Mouse (Mus musculus) left cerebral cortex, adult 2 months (tissue): ENCODE results near the gene Crocc. TPM values are rescaled to one million over a fixed set of nuclear protein-coding genes. Genes with fewer than 3 reads are reported as not detected.

Experiments
- DNase-seq, 2 experiments: peaks; one replicate each; pipeline ENCODE4 v3.0.0; 2021 to 2022; ENCODE audit warnings: low spot score in 2 of 2, mixed read lengths in 1 of 2; ENCODE audit errors: extremely low spot score in 1 of 2
- H3K27ac ChIP-seq: fragments of 200-600 bp; 2 replicates; pipeline ENCODE4 v1.8.1; 2022
- H3K4me3 ChIP-seq: fragments of 200-600 bp; 2 replicates; pipeline ENCODE4 v1.8.1; 2022
- CTCF ChIP-seq: fragments of 200-600 bp; IDR thresholded peaks from 2 replicates; pipeline ENCODE4 v1.8.1; 2022; ENCODE audit warnings: antibody characterized with exemption, mild to moderate bottlenecking, moderate library complexity
- intact Hi-C: fragments of 180-260 bp; cut with DNase I; formaldehyde crosslinking; loops from one replicate; pipeline ENCODE4 v1.15.1; 2025
- total RNA-seq, 2 experiments: library from RNA; stranded (reverse); gene quantifications; 2 replicates each; pipeline ENCODE4 v1.2.3; 2021

Crocc gene
- total RNA-seq, 2 experiments from 2014 or later, result 68.1 to 71.3 TPM

DNA sequence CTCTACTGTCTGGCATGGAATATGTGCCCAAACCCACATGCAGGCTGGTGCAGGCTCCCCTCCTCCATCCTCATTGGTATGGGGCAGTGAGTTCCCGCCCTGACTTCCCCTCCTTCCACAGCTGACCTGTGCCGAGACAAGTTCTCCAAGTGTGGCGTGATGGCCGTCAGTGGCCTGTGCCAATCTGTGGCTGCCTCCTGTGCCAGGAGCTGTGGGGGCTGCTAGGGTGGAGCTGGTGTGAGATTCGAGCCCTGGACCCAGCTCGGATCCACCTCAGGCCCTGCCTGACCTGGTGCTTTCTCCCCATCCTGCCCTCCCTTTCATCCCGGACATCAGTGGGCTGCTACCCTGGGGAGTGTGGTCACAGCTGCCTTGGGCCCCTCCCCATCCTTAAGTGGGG, 45.0 kb downstream of the Crocc start:
- intact Hi-C loops, result no loop called here

DNA sequence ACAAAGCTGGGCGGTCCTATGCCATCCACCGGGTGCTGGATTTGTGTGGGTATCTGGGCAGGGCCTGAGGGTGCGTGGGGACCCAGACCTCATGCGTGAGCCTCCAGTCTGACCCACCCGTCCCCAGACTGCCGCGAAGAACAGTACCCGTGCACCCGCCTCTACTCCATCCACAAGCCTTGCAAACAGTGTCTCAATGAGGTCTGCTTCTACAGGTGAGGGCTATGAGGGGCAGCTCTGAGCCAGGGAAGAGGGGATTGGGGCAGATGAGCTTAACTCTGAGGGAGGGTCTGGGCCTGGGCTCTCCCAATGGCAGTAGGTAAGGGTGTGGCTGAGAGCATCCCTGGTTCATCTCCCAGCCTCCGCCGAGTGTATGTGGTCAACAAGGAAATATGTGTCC, 45.5 kb downstream of the Crocc start:
- DNase-seq, result no peak
- no peak for TF ChIP-seq CTCF
- intact Hi-C loops, result no loop called here
- Histone ChIP-seq H3K27ac (no peak overlapping the region; the same call in 1 of the 2 replicates), H3K4me3 (no peak overlapping the region)

More for the DNA sequence above, 45.0 kb downstream of the Crocc start:
- Histone ChIP-seq H3K4me3 (no peak overlapping the region), H3K27ac (no peak overlapping the region; the same call in 1 of the 2 replicates)
- DNase-seq, result no peak
- TF ChIP-seq CTCF, result no peak

DNA sequence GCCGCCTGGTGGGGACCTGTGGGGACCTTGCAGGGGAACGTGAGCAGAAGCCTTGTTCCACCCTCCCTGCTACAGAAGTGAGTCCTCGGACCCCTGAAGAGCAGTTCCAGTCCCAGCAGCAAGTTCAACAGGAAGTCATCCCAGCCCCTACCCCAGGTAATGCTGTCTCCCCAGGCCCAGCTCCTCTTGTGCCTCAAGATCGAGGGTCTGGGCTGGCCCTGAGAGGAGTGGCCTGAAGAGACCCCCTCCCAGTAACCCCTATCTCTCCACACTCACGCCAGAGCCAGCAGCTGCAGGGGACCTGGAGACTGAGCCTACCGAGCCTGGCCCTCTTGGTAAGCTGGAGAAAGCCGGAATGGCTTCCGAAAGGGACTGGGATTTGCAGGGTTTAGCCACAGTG, 46.2 kb downstream of the Crocc start:
- Histone ChIP-seq H3K27ac (no peak overlapping the region), H3K4me3 (no peak overlapping the region)
- intact Hi-C loops, result no loop called here
- DNase-seq, result no peak
- no peak for TF ChIP-seq CTCF

DNA sequence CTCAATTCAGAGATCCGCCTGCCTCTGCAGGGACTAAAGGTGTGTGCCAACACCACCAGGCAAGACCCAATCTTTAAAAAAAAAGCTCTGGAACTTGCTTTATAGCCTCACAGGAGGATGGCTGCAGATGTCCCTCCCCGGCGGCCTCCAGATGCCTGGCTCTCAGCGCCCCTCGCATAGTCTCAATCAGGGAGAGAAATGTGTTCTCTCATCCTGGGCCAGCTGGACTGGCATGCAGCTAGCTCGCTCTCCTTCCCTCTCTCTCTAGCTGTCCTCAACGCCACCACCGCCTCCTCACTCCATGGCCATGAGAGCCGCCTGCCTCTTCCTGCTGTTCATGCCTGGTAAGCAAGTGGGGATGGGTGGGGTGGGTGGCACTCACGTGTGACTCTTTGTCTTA, 47.8 kb downstream of the Crocc start:
- no peak overlapping the region for H3K4me3 ChIP-seq
- no peak for DNase-seq
- H3K27ac ChIP-seq, result peak overlapping the region; percentile 70

DNA sequence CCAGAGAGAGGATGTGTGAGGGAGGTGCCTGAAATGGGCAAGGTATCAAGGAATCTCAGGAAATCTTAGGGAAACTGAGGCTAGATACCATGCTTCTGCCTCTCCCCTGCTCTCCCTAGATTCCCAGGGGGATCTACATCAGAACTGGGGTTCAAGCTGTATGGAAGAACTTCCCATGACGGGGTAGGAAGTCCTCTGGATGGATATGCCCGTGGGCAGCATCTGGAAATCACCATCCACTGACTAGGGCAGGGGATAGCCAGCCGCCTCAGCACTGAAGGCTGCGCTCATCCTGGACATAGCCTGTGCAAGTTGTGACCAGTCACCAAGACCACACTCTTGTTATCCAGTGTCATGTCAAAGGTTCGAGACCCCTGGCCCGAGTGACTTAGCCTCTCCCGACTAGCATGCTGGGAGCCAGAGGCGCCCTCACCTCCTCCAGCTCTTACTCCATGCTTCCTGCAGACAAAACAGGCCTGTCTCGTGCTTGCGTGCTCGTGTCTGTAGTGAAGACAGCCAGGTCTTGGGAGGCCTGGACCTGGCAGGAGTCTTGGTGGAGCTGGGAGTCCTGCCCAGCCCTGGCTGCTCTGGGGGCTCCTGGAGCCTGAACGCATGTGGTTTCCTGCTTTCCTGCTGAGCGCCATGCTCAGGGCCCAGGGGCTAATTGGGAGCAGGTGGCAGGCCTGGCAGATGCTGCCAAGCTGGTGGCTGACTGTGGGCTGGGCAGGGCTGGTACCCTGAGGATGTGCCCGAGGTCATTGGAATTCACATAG, 48.6 kb downstream of the Crocc start:
- TF ChIP-seq CTCF, result no peak
- intact Hi-C loops, result no loop called here
- H3K27ac ChIP-seq, result peak overlapping the region; percentile 70
- no peak overlapping the region; the same call in 1 of the 2 replicates for H3K4me3 ChIP-seq
- DNase-seq, result no peak

More for the DNA sequence above, 47.8 kb downstream of the Crocc start:
- TF ChIP-seq CTCF, result no peak
- intact Hi-C loops, result no loop called here

DNA sequence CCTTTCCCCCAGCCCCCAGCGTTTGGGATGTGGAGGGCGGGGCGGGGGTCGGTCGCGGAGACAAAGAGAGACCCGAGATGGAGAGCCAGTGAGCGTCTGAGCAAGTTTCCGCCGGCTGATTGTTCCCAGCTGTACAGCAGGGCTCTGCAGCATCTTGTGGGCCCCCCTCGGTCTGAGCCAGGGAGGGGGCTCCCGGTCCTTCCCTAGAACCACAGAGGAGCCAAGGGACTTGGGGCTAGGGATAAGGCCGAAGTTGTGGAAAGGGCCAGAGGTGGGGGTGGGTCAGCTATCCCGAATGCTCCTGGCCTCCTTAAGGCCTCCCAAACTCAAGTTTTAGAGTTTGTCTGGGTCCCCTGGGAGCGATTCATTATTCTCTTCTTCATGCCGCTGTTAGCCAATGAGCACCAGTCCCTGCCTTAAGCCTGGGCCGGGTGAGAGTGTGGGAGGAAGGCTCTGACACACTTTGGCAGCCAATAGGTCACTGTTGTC, 49.4 kb downstream of the Crocc start:
- no peak for TF ChIP-seq CTCF
- Histone ChIP-seq H3K4me3 (peak overlapping the region; percentile 53), H3K27ac (peak overlapping the region; percentile 64)
- intact Hi-C loops, result no loop called here
- DNase-seq, result no peak

DNA sequence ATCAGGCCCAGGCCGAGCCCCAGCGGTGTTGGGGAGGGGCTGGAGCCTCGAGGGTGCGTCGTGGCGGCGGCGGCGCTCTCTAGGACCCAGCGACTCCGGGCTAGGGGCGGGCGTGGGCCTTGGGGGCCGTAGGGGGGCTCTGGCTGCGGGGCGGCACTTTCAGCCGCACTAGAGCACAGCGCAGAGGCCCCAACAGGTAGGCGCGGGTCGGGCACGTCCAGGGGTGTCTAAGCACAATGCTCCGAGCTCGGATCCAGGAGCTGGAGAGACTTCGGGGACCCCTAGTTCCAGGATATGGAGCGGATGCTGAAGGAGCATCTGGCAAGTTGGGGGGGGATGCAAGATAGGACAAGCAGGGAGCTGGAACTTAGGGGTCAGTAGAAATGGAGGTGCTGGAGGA, 49.8 kb downstream of the Crocc start:
- no peak for DNase-seq
- Histone ChIP-seq H3K4me3 (peak overlapping the region; percentile 53), H3K27ac (peak overlapping the region; percentile 64)
- intact Hi-C loops, result no loop called here
- no peak for TF ChIP-seq CTCF

DNA sequence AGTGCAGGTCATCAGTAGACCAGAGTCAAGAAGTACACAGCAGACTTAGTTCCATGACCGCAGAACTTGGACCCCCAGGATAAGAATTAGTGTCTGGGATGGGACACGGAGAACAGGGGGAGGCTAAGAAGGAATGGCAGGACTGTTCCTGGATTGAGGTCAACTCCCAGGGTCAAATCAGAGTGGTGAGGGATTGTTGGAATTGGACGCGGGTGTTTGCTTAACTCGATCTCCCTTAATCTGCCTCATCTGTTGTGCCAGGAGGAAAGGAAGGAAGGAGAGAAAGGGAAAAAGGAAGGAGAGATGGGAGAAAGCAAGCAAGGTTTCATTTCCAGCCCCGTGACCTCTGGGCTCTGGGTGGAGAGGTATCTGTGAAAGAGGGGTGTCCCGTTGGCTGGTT, 50.2 kb downstream of the Crocc start, which contains the start of gene Mfap2:
Mfap2 (plus strand) TSS at position 301 of the 400 bp plus-strand sequence.
- H3K27ac ChIP-seq, result peak within 1 kb of the TSS; percentile 64
- DNase-seq, result no peak
- H3K4me3 ChIP-seq, result peak within 1 kb of the TSS; percentile 53
- intact Hi-C loops, result no loop called here
- TF ChIP-seq CTCF, result no peak

DNA sequence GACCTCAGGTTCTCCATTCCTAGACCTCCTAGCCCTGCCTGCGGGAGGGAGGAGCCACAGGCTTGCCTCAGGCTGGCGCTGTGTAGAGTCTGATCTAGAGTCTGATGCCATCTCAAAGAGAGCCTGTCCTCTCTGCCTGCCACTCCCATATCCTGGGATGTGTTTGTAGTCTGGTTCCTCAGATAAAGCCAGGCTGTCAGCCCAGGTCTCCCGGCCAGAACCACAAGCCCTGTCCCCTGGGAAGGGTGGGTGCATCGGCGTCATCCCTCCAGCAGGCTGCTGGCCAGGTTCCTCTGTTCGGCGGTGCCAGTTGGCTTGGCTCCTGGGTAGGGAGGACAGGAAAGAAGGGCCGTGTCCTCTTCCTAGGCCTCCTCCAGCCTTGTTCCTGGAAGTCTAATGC, 52.3 kb downstream of the Crocc start:
- intact Hi-C loops, result no loop called here
- DNase-seq, result no peak
- TF ChIP-seq CTCF, result no peak

DNA sequence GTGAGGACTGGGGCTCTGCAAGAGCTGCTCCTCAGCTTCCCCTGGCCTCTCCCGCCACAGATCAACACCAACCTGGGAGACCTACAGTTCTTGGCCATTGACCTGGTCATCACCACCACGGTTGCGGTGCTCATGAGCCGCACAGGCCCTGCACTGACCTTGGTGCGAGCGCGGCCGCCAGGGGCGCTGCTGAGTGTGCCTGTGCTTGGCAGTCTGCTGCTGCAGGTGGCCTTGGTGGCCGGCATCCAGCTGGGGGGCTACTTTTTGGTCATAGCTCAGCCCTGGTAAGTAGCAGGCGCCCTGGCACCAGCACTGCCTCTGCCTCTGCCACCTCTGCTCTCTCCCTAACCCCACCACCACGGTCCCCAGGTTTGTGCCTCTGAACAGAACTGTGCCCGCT, 54.4 kb downstream of the Crocc start:
- TF ChIP-seq CTCF, result peak; percentile 66
- no peak overlapping the region for H3K27ac ChIP-seq
- DNase-seq, result no peak
- no peak overlapping the region for H3K4me3 ChIP-seq
- intact Hi-C loops, result no loop called here

More for the DNA sequence above, 52.3 kb downstream of the Crocc start:
- Histone ChIP-seq H3K4me3 (no peak overlapping the region), H3K27ac (no peak overlapping the region)

DNA sequence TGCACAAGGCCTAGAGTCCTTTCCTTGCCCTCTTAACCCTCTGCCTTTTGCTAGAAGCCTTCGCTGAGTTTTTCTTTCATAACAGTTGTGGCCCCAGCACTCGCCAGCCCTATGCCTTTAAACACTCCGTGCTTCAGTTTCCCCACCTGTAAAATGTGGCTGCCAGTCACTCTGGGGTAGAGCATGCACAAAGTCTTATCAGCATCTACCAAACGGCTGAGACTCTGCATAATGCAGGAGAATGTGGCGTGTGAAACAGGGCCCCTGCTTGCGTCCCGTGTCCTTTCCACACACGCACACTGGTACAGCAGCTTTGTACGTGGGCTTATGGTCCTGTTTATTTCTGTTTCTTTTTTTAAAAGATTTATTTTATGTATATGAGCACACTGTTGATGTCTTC, 63.5 kb downstream of the Crocc start:
- TF ChIP-seq CTCF, result no peak
- Histone ChIP-seq H3K4me3 (no peak overlapping the region), H3K27ac (no peak overlapping the region)
- intact Hi-C loops, result no loop called here
- no peak for DNase-seq

DNA sequence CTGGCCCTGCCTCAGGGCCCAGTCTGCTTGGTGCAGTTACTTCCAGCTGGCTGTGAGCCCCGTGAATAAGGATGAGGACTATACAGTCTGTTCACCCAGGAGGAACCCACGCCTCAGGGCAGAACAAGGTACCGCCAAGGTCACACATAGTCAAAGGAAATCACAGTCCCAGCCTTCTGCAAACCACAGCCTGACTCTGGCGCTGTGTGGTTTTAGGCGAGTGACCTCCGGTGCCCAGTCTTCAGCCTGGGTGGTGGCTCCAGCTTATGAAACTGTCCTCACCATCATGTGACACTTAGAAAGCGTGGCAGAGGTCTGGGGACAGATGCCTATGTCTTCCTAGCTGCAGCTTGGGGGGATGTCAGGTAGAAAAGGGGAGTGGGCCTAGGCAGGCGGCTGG, 64.5 kb downstream of the Crocc start:
- DNase-seq, result no peak
- TF ChIP-seq CTCF, result no peak
- intact Hi-C loops, result no loop called here
- H3K4me3 ChIP-seq, result no peak overlapping the region
- H3K27ac ChIP-seq, result no peak overlapping the region

DNA sequence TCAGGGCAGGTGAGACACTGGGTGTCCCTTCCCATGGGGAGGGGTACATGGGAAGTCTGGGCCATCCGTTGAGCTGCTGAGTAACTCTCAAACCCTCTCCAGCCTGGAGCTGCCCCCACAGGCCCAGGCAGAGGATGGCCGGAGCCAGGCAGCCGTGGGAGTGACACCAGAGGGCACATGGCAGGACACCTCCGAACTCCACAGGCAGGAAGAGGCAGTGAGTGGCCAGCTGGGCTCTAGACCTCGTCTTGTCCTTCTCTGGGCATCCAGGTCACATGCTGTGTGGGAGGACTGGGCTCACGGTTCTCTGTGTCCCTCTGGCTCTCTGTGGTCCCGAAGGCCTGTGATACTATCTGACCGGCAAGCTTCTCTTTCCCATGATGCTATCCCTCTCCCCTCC, 66.5 kb downstream of the Crocc start:
- DNase-seq, result no peak
- no peak for TF ChIP-seq CTCF
- no peak overlapping the region for H3K4me3 ChIP-seq
- H3K27ac ChIP-seq, result no peak overlapping the region
- intact Hi-C loops, result no loop called here
